20 mouse cellular contexts compared by ENCODE assay signal in the genomic region with DNA sequence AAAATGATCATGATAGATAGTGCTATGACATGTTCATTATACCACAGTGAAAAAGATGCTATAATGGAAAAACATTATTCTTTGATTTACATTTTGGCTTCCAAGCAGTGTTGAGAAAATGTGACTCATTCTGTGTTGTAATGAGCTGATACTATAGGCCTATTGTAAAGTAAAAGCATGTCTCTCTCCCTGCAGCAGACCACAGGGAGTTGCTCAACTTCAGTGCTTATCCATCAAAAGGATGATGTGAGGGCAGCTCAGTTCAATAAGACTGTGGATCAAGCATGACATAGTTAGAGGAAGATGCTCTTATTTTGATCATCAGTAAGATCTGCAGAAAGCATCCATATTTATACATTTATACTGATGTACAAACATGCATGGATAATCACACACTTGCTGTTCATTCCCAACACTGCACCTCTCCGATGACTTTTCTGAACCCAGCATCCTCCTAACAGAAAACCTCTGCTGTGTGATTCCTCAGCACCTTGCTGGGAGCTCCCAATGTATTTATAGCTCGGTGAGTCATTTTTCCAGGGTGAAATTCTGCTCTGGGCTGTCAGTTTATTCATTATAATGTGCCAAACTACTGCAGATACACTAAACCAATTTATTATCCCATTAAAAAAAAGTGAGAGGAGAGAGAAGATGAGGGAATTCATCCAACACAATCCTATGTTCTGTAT.
DNase-seq lines count a peak whose midpoint lies in the region; ATAC-seq and TF ChIP-seq lines count a peak whose summit lies in the region.
"Had no signal": no experiment of that assay in that cellular context is flagged by ENCODE, and none has a peak within 500 bp of the region (broad histone marks: within the 10 kb centered on the region; RNA-seq: fewer than 3 reads in every experiment).

No protein-coding gene starts in this region.

- no peak overlapping the region for H3K27ac ChIP-seq in cerebellum, adult 2 months (ENCODE audit: insufficient read depth, low read length)
- no peak overlapping the region for H3K27ac ChIP-seq in hindbrain, postnatal 0 days
- no peak overlapping the region for H3K27ac ChIP-seq in hindbrain, embryonic 11.5 days (ENCODE audit: low read depth, low read length)
- H3K27ac ChIP-seq: gastrocnemius, adult 2 months; heart, embryonic 10.5 days; hindbrain, embryonic 15.5 days; liver, embryonic 15.5 days had no signal

- H3K4me3 ChIP-seq in cerebellum, adult 2 months (replicated peaks; ENCODE audit: insufficient read depth, low read depth, low read length): no peak overlapping the region
- H3K4me3 ChIP-seq in hindbrain, postnatal 0 days (ENCODE audit: low read length): no peak overlapping the region
- no peak overlapping the region for H3K4me3 ChIP-seq in hindbrain, embryonic 11.5 days (ENCODE audit: low read depth, low read length)
- H3K4me3 ChIP-seq: gastrocnemius, adult 2 months; heart, embryonic 10.5 days; hindbrain, embryonic 15.5 days; liver, embryonic 15.5 days; megakaryocyte, embryonic 14.5 days had no signal

- H3K9me3 ChIP-seq in hindbrain, postnatal 0 days (ENCODE audit: low read length): no peaks in the 10 kb centered on the region
- H3K9me3 ChIP-seq in hindbrain, embryonic 11.5 days (ENCODE audit: control insufficient read depth, low read length): no peaks in the 10 kb centered on the region
- H3K9me3 ChIP-seq: heart, embryonic 10.5 days; hindbrain, embryonic 15.5 days; liver, embryonic 15.5 days; megakaryocyte, embryonic 14.5 days had no signal

- no peaks in the 10 kb centered on the region for H3K27me3 ChIP-seq in cerebellum, adult 2 months (ENCODE audit: control insufficient read depth, insufficient read depth, low read length)
- no peaks in the 10 kb centered on the region for H3K27me3 ChIP-seq in hindbrain, postnatal 0 days (ENCODE audit: insufficient read depth, low read length)
- no peaks in the 10 kb centered on the region for H3K27me3 ChIP-seq in hindbrain, embryonic 11.5 days (ENCODE audit: control insufficient read depth, insufficient read depth, low read length)
- H3K27me3 ChIP-seq: CH12.LX; hindbrain, embryonic 15.5 days; liver, embryonic 15.5 days; megakaryocyte, embryonic 14.5 days had no signal

- no peaks in the 10 kb centered on the region for H3K36me3 ChIP-seq in hindbrain, postnatal 0 days (ENCODE audit: insufficient read depth, low read length)
- H3K36me3 ChIP-seq in hindbrain, embryonic 11.5 days (ENCODE audit: control insufficient read depth, insufficient read depth, low read length): no peaks in the 10 kb centered on the region
- H3K36me3 ChIP-seq: heart, embryonic 10.5 days; hindbrain, embryonic 15.5 days; liver, embryonic 15.5 days had no signal

- 12% methylated on average over 2 of the region's 2 CpGs for WGBS in cerebellum, adult 2 months
- 60% methylated on average over 2 of the region's 2 CpGs for WGBS in hindbrain, postnatal 0 days
- WGBS in hindbrain, embryonic 11.5 days: 76% methylated on average over 2 of the region's 2 CpGs

- no peak for ATAC-seq in hindbrain, postnatal 0 days
- ATAC-seq in hindbrain, embryonic 11.5 days (ENCODE audit: low FRiP score): no peak
- ATAC-seq: forebrain, embryonic 16.5 days had no signal

- DNase-seq in cerebellum, adult 2 months: peak; percentile 8 to 66
- no peak for DNase-seq in cerebellum, adult 9-11 months
- peak; percentile 34 for DNase-seq in hindbrain, postnatal 0 days (ENCODE audit: low spot score)
- DNase-seq in hindbrain, embryonic 11.5 days (ENCODE audit: low spot score): no peak
- DNase-seq in right cerebral cortex, adult 2 months (ENCODE audit: low spot score in 2 of 2): peak; percentile 3 to 4
- no peak for DNase-seq in right cerebral cortex, postnatal 25 days
- DNase-seq in telencephalon, adult 2 months (ENCODE audit: low read depth, low spot score): peak; percentile 10
- no peak for DNase-seq in spleen, adult 12 weeks (ENCODE audit: low spot score)
- DNase-seq: embryo, embryonic 11 days; gastrocnemius, adult 2 months; heart, postnatal 10 days; kidney, adult 11 months; layer of hippocampus, postnatal 36 days; thymus, postnatal 25 days had no signal

- no peak for TF ChIP-seq POLR2A in cerebellum, adult 2 months (IDR thresholded peaks at IDR 0.05; ENCODE audit: borderline replicate concordance, insufficient read depth, low read length)

- H3K4me1 ChIP-seq in cerebellum, adult 2 months (ENCODE audit: control insufficient read depth, insufficient read depth, low read length): peaks cover 4% of the 10 kb centered on the region; the same call in 1 of the 2 replicates
- H3K4me1 ChIP-seq in hindbrain, postnatal 0 days (ENCODE audit: insufficient read depth, low read length): no peaks in the 10 kb centered on the region
- H3K4me1 ChIP-seq in hindbrain, embryonic 11.5 days (replicated peaks; ENCODE audit: control insufficient read depth, insufficient read depth, low read length): no peaks in the 10 kb centered on the region
- H3K4me1 ChIP-seq: heart, embryonic 10.5 days; hindbrain, embryonic 15.5 days; liver, embryonic 15.5 days; megakaryocyte, embryonic 14.5 days had no signal

- H3K9ac ChIP-seq in hindbrain, postnatal 0 days (replicated peaks; ENCODE audit: low read length): no peak overlapping the region
- no peak overlapping the region for H3K9ac ChIP-seq in hindbrain, embryonic 11.5 days (ENCODE audit: low read depth, low read length)
- H3K9ac ChIP-seq: hindbrain, embryonic 15.5 days; liver, embryonic 15.5 days had no signal

- H3K4me2 ChIP-seq in hindbrain, postnatal 0 days (ENCODE audit: low read depth, low read length): no peak overlapping the region
- no peak overlapping the region for H3K4me2 ChIP-seq in hindbrain, embryonic 11.5 days (replicated peaks; ENCODE audit: low read depth, low read length)
- H3K4me2 ChIP-seq: hindbrain, embryonic 15.5 days; liver, embryonic 15.5 days had no signal

- TF ChIP-seq CTCF in cerebellum, adult 2 months (IDR thresholded peaks at IDR 0.05; ENCODE audit: borderline replicate concordance, insufficient read depth, low read depth, low read length): no peak
- TF ChIP-seq CTCF in hindbrain, postnatal 0 days (IDR thresholded peaks at IDR 0.05; ENCODE audit: low read depth): no peak

Comparison
In these comparisons a context has a peak if more than half of its experiments do, and no peak if none do; other contexts are left out.
1. DNase-seq: peak in cerebellum, adult 2 months (2 of 2), hindbrain, postnatal 0 days (single experiment), right cerebral cortex, adult 2 months (2 of 2) and telencephalon, adult 2 months (single experiment); none in cerebellum, adult 9-11 months (single experiment), hindbrain, embryonic 11.5 days (single experiment), right cerebral cortex, postnatal 25 days (single experiment) and spleen, adult 12 weeks (single experiment).